Mouse (Mus musculus) heart, embryonic 11.5 days (tissue): Measurements from ENCODE around the gene Slc41a2. TPM values are rescaled to one million over a fixed set of nuclear protein-coding genes. Genes with fewer than 3 reads are reported as not detected.

Experiments used
- ATAC-seq: fragments of 200-750 bp; cut with Nextera tagmentation; replicated peaks from 2 replicates; pipeline ENCODE4 v1.8.0; 2017; ENCODE audit warnings: moderate library complexity; ENCODE audit not compliant: insufficient number of reproducible peaks, low FRiP score, low TSS enrichment
- H3K27ac ChIP-seq: fragments of 300-500 bp; sonication (generic); 2 replicates; pipeline ENCODE4 v1.5.1; 2014; ENCODE audit warnings: mild to moderate bottlenecking, low read depth, low read length
- H3K27me3 ChIP-seq: fragments of 300-500 bp; sonication (generic); 2 replicates; pipeline ENCODE4 v1.6.1; 2014; ENCODE audit warnings: mild to moderate bottlenecking, low read length, mixed read lengths; ENCODE audit not compliant: control insufficient read depth, insufficient read depth
- H3K36me3 ChIP-seq: fragments of 300-500 bp; sonication (generic); 2 replicates; pipeline ENCODE4 v1.6.1; 2014; ENCODE audit warnings: mild to moderate bottlenecking, low read length, moderate library complexity, mixed read lengths; ENCODE audit not compliant: control insufficient read depth, insufficient read depth
- H3K4me1 ChIP-seq: fragments of 300-500 bp; sonication (generic); 2 replicates; pipeline ENCODE4 v1.6.1; 2014; ENCODE audit warnings: low read length; ENCODE audit not compliant: control insufficient read depth, insufficient read depth
- H3K4me2 ChIP-seq: fragments of 300-500 bp; sonication (generic); 2 replicates; pipeline ENCODE4 v1.6.1; 2014; ENCODE audit warnings: mild to moderate bottlenecking, moderate library complexity
- H3K4me3 ChIP-seq: fragments of 300-500 bp; sonication (generic); 2 replicates; pipeline ENCODE4 v1.5.1; 2014; ENCODE audit warnings: low read depth, low read length
- H3K9ac ChIP-seq: fragments of 300-500 bp; sonication (generic); 2 replicates; pipeline ENCODE4 v1.6.1; 2014; ENCODE audit warnings: mild to moderate bottlenecking, low read depth, low read length, moderate library complexity
- H3K9me3 ChIP-seq: fragments of 300-500 bp; sonication (generic); replicated peaks from 2 replicates; pipeline ENCODE4 v1.6.1; 2016; ENCODE audit warnings: low read length; ENCODE audit not compliant: control insufficient read depth
- WGBS: fragments of 180-500 bp; shearing (Covaris S2); extraction: QIAGEN DNeasy Blood & Tissue Kit; methylation state at CpG from one replicate; pipeline ENCODE4 v1.1.7; 2014; ENCODE audit not compliant: insufficient replicate concordance; 5-methylcytosine and 5-hydroxymethylcytosine counted together
- polyA plus RNA-seq: library from polyadenylated mRNA; unstranded; fragments of >200 nt; fragmentation: Nextera tagmentation; extraction: Ambion mirVana; gene quantifications from 2 replicates; pipeline ENCODE4 v1.2.1, GENCODE M21; 2014

The Slc41a2 gene
- polyA plus RNA-seq, 1 experiment from 2014 or later, result 0.33 TPM

DNA sequence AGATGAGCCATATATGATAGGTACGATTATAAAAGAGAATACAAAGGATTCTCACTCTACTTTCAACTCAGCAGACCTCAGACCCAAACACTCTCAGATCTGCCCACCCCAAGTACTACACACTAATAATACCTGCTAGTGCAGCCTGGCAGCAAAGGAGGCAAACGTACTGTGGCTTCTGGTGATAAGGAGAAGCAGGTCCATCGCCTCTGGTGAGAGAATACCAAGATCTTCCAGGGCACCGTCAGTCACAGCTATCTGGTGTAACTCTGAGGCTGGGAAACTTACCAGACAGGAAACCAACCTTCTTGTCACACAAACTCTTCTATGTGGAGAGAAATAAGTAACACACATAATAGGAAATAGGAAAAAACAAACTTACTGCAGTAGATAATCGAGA, 24.6 kb downstream of the Slc41a2 start:
- Histone ChIP-seq H3K4me3 (no peak overlapping the region), H3K27ac (no peak overlapping the region), H3K27me3 (no peaks in the 10 kb centered on the region), H3K36me3 (no peaks in the 10 kb centered on the region), H3K9ac (no peak overlapping the region), H3K9me3 (no peaks in the 10 kb centered on the region), H3K4me2 (no peak overlapping the region), H3K4me1 (no peaks in the 10 kb centered on the region)
- WGBS, result 49% methylated on average over 5 of the region's 5 CpGs
- ATAC-seq, result no peak

DNA sequence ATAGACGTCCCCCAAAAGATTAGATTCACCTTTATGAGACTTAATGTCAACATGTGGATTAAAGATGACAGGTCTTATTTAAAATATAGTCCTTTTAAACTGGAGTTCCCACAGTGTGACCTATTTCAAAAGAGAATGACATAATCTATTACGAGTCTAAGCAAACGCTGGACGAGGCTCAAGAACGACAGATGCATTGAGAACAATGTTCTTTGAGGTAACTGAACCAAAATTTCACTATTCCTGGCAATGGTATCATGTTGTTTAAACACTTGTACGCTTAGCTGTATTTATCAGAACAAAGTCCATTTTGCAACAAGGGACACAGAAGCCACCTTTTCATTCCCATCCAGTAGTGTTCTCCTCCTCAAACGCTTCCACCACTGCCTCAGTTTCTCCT, 27.3 kb downstream of the Slc41a2 start:
- no peaks in the 10 kb centered on the region for H3K36me3 ChIP-seq
- H3K27me3 ChIP-seq, result no peaks in the 10 kb centered on the region
- no peak overlapping the region for H3K27ac ChIP-seq
- no peaks in the 10 kb centered on the region for H3K9me3 ChIP-seq
- H3K4me2 ChIP-seq, result no peak overlapping the region
- ATAC-seq, result no peak
- 85% methylated on average over 7 of the region's 7 CpGs for WGBS
- no peak overlapping the region for H3K9ac ChIP-seq
- H3K4me3 ChIP-seq, result no peak overlapping the region
- H3K4me1 ChIP-seq, result no peaks in the 10 kb centered on the region

GRCm38 (mm10) chr10:83301687-83302086, 36.0 kb downstream of the Slc41a2 start:
- WGBS, result 77% methylated on average over 4 of the region's 4 CpGs
- no peaks in the 10 kb centered on the region for H3K9me3 ChIP-seq
- H3K4me2 ChIP-seq, result no peak overlapping the region
- H3K4me1 ChIP-seq, result no peaks in the 10 kb centered on the region
- no peaks in the 10 kb centered on the region for H3K36me3 ChIP-seq
- no peak overlapping the region for H3K27ac ChIP-seq
- no peaks in the 10 kb centered on the region for H3K27me3 ChIP-seq
- no peak for ATAC-seq
- H3K4me3 ChIP-seq, result no peak overlapping the region
- H3K9ac ChIP-seq, result no peak overlapping the region

DNA sequence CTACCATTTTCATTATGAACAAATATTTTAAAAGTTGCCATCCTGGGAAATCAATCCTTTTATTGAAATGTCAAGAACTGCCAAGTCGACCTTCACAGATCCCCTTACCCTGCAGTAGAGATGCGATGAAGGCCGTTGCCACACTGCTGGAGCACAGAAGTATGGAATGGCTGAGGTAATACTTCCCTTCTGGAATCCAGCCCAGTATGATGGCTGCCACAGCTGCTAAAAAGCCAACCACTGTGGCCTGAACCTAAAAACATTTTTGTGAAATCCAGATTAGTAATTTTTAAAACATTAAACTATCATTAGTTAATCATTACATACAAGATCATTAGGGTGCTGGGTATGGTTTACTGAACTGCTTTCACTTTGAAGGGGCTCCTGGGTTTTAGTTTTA, 36.6 kb downstream of the Slc41a2 start:
- no peak for ATAC-seq
- no peak overlapping the region for H3K27ac ChIP-seq
- H3K36me3 ChIP-seq, result no peaks in the 10 kb centered on the region
- H3K9ac ChIP-seq, result no peak overlapping the region
- no peak overlapping the region for H3K4me2 ChIP-seq
- H3K4me3 ChIP-seq, result no peak overlapping the region
- no peaks in the 10 kb centered on the region for H3K9me3 ChIP-seq
- WGBS, result 65% methylated on average over 3 of the region's 3 CpGs
- H3K27me3 ChIP-seq, result no peaks in the 10 kb centered on the region
- no peaks in the 10 kb centered on the region for H3K4me1 ChIP-seq

GRCm38 (mm10) chr10:83297017-83297416, 40.7 kb downstream of the Slc41a2 start:
- peaks cover 2% of the 10 kb centered on the region; the same call in 1 of the 2 replicates for H3K27me3 ChIP-seq
- H3K9me3 ChIP-seq, result no peaks in the 10 kb centered on the region
- no peaks in the 10 kb centered on the region for H3K36me3 ChIP-seq
- no peak overlapping the region for H3K27ac ChIP-seq
- no peaks in the 10 kb centered on the region for H3K4me1 ChIP-seq
- no peak overlapping the region for H3K9ac ChIP-seq
- ATAC-seq, result no peak
- 71% methylated on average over 4 of the region's 4 CpGs for WGBS
- no peak overlapping the region for H3K4me3 ChIP-seq
- no peak overlapping the region for H3K4me2 ChIP-seq

DNA sequence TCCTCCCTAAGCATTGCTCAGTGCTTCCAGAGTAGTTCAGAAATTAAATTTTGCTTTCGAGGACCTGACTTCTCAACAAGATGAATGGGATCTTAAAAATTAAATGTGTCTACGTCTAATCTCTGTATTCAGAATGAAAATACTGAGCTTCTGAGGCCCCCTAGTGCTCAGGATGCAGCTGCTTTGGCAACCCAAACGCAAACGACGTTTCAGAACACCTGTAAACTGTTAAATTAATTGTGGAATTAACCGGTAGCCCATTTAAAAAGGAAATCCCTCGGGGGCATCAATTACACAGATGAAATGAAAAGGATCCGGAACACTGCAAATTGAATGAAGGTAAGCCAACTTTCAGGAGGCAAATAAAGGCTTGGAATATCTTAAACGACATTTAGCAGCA, 42.9 kb downstream of the Slc41a2 start:
- Histone ChIP-seq H3K9me3 (no peaks in the 10 kb centered on the region), H3K4me1 (no peaks in the 10 kb centered on the region), H3K9ac (no peak overlapping the region), H3K36me3 (no peaks in the 10 kb centered on the region), H3K4me2 (no peak overlapping the region), H3K27ac (no peak overlapping the region), H3K4me3 (no peak overlapping the region), H3K27me3 (peaks cover 2% of the 10 kb centered on the region; the same call in 1 of the 2 replicates)
- no peak for ATAC-seq
- WGBS, result 61% methylated on average over 9 of the region's 9 CpGs

- WGBS, result 85% methylated on average over 9 of the region's 9 CpGs
- no peaks in the 10 kb centered on the region for H3K36me3 ChIP-seq
- no peaks in the 10 kb centered on the region for H3K4me1 ChIP-seq
- H3K4me3 ChIP-seq, result no peak overlapping the region
- no peaks in the 10 kb centered on the region for H3K9me3 ChIP-seq
- no peak for ATAC-seq
- peaks cover 2% of the 10 kb centered on the region; the same call in 1 of the 2 replicates for H3K27me3 ChIP-seq
- H3K9ac ChIP-seq, result no peak overlapping the region
- no peak overlapping the region for H3K27ac ChIP-seq
- no peak overlapping the region for H3K4me2 ChIP-seq
Observed at GRCm38 (mm10) chr10:83293352-83293751, 44.3 kb downstream of the Slc41a2 start.

- H3K4me3 ChIP-seq, result no peak overlapping the region
- WGBS, result 79% methylated on average over 11 of the region's 11 CpGs
- H3K9ac ChIP-seq, result no peak overlapping the region
- no peak overlapping the region for H3K27ac ChIP-seq
- no peak for ATAC-seq
- no peak overlapping the region for H3K4me2 ChIP-seq
- no peaks in the 10 kb centered on the region for H3K36me3 ChIP-seq
- no peaks in the 10 kb centered on the region for H3K4me1 ChIP-seq
- H3K27me3 ChIP-seq, result peaks cover 2% of the 10 kb centered on the region; the same call in 1 of the 2 replicates
- no peaks in the 10 kb centered on the region for H3K9me3 ChIP-seq
Observed at GRCm38 (mm10) chr10:83291731-83292130, 46.0 kb downstream of the Slc41a2 start.

GRCm38 (mm10) chr10:83287828-83288227, 49.9 kb downstream of the Slc41a2 start:
- Histone ChIP-seq H3K36me3 (no peaks in the 10 kb centered on the region), H3K27me3 (no peaks in the 10 kb centered on the region), H3K9me3 (no peaks in the 10 kb centered on the region), H3K4me2 (no peak overlapping the region), H3K27ac (no peak overlapping the region), H3K4me3 (no peak overlapping the region), H3K9ac (no peak overlapping the region), H3K4me1 (no peaks in the 10 kb centered on the region)
- no peak for ATAC-seq
- 73% methylated on average over 6 of the region's 6 CpGs for WGBS
